Mouse (Mus musculus) skeletal muscle tissue, adult 2 months (tissue): ENCODE data around the gene Zfp74.
"Not testable (repeated sequence)": the region's sequence is repeated elsewhere in the genome, so short reads cannot be mapped to it uniquely, and the experiment has no call there.

Experiments used
- DNase-seq: peaks from one replicate; pipeline ENCODE4 v3.0.0-alpha.2; 2012; ENCODE audit warnings: low read depth, low spot score

Gene Zfp74

DNA sequence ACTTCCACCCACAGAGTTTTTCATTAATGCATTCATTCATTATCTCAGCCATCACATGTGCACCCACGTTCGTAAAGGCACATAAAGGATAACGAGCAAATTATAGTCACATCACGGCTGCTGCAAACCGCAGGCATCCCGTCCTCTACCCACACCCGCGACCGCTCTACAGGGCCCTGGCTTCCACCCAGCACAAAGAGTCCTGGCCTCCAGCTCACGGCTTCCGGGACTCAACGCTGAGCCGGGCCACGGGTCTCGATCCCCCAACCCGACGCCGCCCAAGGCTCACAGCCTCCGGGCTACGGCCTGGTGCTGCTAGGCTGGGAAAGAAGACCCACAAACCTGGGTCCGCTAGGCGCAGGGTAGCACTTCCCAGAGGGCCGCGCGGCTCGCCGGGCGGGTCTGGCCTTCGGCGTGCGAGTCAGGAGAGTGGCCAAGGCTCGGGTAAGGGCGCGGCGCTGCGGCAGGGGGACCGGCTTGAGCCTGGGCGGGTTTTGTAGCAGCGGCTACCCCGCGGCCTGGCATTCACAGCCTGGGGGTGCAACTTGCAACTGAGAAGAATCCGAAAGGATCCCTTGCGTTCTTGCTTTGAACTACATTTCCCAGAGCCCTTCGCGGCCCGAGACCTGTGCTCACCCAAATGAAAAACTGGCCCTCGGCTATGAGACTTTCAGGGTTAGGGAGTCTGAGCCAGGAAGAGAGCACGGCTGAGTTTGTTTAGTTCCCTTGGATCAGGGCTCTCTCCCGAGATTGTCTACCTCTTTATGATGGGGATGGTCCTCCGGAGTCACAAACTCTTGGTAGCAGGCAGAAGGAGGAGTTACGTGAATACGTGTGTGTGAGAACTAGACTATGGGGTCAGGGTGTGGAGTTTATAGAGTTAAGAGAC is at the start of gene Zfp74:
TSS of gene Zfp74 (minus strand) at position 577 of the 889 bp plus-strand sequence.
- DNase-seq: peak; percentile 67

DNA sequence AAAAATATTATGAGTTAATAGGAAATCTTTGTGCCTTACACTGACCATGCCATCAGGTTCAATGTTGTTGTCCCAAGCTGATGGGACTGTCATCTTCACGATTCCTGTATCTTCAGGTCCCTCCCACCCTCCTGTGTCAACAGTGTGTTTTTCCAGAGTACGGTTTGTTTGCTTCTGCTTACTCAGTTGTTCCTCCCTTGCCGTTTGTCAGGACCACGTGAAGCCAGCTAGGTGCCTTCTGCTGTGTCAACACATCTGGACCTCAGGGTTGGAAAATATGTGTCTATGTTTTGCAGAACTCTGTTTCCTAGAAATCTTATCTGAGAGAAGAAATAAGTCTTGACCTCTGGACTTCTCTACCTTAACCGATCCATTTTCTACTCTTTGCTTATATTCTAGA is 46.7 kb upstream of the Zfp74 start:
- no peak for DNase-seq

DNA sequence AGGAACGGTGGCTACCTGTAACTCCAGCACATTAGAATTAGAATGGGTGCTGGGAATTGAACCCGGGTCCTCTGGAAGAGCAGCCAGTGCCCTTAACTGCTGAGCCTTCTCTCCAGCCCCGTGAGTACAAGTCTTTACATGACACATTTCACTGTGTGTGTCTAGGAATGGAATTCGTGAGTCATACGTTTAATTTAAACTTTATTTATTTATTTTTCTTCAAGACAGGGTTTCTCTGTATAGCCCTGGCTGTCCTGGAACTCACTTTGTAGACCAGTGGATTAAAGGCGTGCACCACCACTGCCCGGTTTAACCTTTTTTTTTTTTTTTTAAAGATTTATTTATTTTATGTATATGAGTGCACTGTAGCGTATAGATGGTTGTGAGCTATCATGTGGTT is 41.2 kb upstream of the Zfp74 start:
- DNase-seq: no peak

DNA sequence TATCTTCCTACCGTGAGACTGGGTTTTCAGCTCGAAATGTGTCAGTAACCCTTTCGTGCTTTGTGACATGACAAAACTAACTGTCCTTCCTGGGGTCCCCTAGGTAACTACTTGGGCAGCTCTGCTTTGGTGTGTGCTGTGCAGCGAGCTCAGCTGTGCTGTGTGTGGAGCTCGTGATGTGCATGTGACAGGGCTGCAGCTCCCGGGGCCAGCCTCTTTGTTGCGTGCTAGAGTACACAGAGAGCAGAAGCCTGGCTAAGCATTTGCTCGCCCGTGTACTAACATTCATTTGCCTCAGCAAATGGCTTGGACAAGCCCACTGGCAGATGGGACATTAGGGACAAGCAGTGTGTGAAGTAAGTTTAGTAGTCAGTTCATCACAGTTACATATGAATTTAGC is 39.5 kb upstream of the Zfp74 start:
- no peak for DNase-seq

DNA sequence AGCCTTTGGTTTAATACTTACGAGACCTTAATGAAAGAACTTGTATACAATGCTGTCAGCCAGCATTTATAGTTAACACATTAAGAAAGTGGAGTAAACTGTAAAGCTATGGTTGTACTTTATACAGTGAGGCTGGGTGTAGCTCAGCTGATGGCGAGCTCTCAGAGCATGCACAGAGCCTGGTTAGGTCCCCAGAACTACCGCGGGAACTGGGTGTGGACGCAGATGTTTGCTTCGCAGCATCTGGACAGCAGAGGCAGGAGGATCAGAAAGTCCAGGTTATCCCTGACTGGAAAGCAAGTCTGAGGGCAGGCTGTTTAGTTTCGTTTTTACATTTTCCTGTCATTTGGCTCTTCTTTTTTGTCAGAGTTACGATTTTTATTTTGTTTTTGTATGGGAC is 38.8 kb upstream of the Zfp74 start:
- no peak for DNase-seq

DNA sequence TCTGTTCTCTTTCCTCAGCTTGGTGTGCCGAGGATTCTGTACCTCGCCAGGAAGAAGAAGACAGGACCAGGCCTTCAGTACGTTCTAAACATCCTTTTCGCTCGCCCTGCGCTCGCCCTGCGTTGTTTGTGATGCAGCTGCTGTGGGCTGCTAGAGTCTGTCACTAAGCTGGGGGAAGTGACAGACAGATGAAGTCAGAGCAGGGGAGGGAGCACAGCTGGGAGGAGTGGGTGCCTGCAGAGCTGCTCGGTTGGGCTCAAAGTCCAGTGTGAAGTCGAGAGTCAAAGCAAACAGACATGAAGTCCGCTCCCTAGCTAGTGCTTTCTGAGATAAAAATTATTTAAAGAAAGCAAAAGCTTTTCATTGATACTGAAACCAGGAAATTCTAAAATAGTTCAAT is 35.1 kb upstream of the Zfp74 start:
- no peak for DNase-seq

DNA sequence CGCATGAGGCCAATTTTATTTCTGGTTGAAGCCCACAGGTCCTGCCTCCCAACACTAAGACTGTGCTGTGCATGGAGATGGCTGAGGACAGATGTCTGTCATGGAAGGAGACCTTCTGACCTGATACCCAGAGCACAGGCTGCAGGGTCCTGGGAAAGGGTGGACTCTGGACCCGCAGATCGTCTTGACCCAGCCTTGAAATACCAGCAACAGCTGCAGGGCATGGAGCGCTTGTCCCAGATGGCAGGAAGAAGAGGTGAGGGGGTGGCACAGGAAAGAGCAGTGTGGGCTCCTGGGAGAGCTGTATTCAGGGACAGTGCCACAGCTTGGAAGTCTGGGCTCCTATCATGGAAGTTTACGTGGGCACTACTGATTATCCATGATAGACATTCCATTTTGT is 33.7 kb upstream of the Zfp74 start:
- DNase-seq: no peak

DNA sequence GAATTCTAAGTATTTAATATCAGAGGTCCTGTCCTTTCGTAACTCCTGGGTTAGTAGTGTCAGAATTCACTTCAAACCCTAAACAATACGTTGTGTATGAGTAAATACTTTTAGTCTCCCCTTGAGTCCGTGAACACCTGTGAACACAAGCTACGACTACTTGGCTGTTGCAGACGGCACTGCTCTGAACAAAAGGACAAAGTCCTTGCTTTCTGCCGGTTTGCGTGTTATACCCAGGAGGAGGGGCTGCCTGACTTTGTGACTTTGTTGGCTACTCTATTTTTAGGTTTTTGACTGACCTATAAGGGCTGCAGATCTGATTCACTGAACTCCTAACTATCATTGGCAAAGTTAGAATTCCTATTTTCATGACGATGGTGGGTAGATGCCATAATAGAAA is 32.2 kb upstream of the Zfp74 start:
- DNase-seq: no peak

DNA sequence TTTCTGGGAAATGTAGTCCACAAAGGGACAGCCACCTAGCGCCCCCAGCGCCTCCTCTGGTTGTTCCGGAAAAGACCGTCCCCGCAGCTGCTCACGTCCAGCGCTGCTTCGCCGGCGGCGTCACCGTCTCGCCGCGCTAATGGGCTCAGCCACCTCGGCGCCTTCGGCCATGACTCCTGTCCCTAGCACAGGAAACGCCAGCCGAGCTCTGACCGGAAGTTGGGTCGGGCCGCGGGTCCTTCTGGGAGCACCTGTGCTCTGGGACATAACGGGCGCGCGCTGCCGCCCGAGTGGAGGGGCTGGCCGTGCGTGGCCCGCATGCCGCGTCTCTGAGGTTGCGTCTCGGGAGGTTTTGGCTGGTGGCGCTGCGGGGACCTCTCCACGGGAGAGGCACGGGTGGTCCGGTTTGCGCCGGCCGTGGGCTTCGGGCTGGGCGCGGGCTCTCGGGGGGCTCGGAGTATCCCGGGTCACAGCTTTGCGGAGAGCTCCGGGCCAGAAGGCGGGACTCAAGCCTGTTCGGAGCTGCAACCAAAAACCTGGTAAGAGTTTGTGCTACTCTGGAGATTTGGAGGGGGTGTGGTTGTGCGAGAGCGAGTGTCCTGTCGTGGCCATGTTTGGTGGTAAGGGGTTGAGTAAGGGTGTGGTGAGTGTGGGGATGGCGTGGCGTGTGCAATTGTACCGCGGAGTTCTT is 29.9 kb upstream of the Zfp74 start, which contains the start of gene Zfp568:
TSS of gene Zfp568 (plus strand) at position 266 of the 691 bp plus-strand sequence.
- peak; percentile 89 for DNase-seq

DNA sequence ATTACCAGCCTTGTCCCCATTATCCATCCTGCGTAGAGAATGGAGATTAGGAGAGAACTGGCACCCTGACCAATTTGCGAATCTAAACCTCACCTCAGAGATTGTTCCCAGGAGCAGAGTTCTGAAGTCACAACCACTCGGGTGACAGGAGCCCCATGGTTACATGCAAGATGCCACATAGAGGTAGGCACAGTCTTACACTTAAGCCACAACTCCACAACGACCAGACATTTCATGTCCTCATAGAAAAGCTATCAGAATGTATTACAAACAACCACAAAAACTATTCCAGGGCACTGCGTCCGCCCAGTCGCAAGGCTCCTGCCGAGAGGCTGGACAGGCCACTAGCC is 29.4 kb upstream of the Zfp74 start:
- no peak for DNase-seq

DNA sequence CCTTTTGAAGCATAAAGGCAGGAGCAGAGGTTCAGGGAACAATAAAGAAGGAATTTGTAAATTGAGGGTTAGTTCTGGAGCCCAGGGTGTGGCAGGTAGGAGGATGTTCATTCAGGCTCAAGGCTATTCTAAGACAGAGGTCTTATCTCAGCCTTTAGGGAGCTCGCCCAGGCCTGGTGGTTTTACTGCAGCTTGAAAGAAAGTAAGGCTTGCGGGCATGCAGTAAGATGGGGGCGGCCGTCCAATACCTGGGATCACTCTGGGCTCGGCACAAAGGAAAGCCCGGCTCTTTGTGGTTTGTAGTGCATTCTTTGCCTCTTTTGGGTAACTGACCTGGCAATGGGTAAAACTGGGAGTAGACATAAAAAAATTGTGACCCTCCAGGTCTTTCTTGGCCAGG is 29.0 kb upstream of the Zfp74 start:
- DNase-seq: no peak

DNA sequence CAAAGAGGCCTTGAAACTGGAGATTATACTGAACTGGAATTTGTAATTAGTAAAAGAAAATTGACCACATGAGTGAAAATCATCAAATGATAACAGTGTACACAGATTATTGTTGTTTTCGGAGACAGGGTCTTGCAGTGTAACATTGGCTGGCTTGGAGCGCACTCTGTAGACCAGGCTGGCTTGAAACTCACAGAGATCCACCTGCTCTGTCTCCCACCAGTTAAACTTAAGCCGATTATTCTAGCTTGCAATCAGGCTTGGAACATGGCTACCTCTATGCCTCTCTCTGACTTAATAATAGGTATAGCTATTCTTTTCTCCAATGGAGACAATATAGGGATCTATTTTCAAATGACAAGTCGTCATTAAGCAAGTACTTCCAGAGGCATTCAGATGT is 28.5 kb upstream of the Zfp74 start:
- no peak for DNase-seq

DNA sequence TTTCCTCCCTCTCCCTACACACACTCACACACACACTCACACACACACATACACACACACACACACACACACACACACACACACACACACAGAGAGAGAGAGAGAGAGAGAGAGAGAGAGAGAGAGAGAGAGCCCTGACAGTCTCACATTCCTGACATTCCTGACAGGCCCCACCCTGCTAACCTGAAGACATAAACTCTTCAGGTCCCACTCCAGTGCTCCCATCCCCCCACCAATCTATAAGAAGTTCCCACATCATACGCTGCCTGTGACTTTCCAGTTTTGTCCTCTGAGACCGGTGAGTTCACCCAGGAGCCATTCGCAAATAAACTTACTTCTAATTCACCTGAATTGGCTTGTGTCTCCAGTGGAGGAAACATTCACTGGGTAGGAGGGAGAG is 28.0 kb upstream of the Zfp74 start:
- DNase-seq: no peak

DNA sequence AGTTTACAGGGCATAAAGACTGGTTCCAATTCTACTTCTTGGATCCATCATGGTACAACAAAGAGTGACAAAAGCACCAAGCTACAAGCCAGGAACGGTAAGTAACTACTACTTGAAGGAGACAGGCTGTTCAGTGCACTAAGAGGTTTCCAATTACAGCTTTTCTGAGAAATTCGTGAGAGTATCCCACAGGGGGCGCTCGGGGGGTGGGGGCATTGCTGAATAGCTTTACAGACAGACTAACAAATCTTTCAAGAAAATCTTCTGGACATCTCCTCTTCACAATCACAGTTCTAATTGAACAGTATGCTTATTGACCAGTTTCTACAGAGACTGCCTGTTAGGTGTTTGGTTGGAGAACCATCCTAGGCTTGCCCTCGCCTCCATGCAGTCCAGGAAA is 27.6 kb upstream of the Zfp74 start:
- no peak for DNase-seq

DNA sequence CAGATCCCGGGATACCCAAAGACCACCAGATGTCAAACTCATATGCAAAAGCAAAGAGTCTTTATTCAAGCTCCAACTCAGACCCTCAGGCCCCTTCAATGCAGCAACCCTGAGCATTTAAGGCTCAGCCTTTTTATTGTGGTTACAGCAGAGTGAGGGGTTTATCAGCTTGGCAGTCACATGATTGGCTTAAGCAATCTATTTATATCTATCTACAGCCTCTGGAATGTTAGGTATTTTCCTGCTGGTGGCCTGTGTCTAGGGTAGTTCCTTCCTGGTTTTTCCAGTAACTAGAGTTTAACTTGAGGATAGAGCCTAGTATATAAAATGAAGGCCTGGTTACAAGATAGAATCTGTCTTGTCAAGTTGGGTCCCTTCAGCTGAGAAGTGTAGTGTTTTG is 26.9 kb upstream of the Zfp74 start:
- no peak for DNase-seq

DNA sequence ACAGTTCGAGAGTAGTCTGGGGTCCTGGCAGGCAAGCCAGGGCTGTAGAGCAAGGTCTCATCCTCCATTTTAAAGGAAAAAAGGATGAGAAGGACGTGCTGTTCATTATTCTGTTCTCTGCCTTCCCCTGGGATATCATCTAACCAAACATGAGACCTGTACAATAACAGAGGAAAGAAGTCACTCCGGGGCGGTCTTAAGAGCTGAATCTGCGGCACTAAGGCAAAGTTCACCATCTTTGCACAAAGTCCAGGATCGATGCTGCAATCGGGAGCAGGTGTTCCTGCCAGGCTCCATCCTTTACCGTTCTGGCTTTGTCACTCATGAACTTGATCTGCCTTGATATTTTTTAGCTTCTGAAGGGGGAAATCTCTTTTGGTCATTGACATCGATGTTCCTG is 16.8 kb upstream of the Zfp74 start:
- no peak for DNase-seq

DNA sequence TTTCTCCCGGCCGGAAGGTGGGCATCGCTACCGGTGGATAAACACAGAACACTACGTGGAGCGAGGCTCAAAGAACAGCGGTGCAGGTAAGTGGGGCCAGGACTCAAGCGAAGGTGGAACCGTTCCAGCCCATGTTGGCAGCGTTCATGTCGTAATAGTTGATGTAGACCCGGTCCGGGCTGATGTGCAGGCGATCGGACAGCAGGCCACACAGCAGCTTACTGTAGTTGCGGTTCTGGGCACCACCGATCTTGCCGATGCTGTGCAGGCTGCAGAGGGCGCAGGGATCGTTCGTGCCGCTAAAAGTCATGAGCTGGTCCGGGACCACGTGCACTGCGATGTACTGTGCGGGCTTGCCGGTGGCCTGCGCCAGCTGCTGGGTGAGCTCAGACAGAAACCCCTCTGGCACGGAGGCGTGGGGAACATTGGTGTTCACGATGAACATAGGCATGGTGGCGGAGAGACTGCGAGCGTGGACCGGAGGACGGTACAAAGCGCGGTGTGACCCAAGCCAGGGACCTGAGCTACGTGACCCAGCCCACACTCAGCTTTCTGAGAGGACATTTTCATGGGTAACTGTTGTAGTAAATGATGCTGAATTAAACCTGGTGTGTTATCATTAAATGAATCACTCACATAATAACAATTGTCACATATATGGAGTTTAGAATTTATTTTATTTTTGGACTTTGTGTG is 11.4 kb upstream of the Zfp74 start:
- not testable (repeated sequence) for DNase-seq

DNA sequence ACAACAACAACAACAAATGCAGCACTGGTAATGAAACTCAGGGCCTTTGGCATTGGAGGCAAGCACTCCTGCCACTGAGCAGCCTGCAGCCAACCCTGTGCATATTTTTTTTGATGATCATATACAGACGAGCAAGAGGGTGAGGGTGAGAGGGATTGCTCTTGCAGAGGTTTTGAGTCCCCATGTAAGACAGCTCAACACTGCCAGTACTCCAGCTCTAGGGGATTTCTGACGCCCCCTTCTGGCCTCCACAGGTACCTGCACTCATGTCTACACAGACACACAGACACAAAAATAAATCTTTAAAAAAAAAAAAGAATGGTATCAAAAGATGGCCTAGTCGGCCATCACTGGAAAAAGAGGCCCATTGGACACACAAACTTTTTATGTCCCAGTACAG is 5.1 kb upstream of the Zfp74 start:
- DNase-seq: no peak

DNA sequence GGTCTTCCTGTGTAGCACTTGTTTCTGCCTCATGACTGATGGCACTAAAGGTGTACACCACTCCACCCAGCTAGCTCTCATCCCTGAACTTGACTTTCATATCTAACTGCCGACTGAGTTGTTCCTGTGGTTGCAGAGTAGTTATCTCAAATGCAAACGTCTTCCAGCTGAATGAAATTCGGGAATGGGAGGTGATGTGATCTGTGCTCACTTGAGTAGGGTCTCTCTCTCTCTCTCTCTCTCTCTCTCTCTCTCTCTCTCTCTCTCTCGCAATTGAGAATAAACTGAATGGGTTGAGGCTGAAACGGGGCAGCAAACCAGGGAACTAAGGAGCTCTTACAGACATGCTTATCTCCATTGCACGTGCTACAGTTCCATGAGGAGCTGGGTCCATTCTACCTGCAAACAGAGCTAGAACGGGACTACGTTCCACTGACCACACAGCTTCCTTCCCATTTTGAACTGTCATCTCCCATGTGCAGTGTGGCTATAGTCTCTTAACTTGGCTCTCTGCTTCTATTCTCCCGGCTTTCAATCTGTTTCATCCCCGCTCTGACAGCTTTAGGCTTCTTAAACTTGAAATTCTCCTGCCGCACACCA is 4.3 kb upstream of the Zfp74 start:
- no peak for DNase-seq

DNA sequence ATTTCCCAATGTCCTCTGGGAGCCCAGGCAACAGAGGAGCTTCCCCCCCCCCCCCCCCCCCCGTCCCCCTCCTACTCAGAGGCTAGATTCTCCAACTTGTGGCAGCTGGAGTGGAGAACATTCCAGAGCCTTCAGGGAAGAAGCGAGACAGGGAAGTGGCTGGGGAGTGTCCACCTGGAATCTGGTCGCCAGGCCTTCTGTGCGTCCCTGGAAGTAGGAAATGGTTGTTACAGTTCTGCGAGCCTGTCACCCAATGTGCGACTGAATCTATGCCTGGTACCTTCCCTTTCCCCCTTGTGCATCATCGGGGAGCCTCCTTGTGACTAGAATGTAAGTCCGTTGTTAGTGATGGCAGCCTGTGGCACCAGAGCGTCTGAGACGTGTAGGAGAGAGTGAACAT is 2.4 kb upstream of the Zfp74 start:
- DNase-seq: no peak

DNA sequence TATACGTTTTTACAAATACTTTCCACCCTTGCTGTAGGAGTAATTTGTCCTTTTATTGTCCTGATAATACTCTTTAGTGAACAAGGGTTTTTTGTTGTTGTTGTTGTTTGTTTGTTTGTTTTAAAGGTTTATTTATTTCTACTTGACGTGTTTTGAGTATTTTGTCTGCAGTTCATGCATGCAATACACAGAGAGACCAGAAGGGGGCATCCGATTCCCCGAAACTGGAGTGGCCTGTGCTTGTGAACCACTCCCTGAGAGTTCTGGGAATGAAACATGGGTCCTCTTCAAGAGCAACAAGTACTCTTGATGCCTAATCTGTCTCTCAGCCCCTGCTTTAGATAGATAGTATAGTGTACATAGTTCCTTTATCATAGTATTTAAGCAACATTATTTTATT is 842 bp upstream of the Zfp74 start:
- DNase-seq: peak; percentile 40

DNA sequence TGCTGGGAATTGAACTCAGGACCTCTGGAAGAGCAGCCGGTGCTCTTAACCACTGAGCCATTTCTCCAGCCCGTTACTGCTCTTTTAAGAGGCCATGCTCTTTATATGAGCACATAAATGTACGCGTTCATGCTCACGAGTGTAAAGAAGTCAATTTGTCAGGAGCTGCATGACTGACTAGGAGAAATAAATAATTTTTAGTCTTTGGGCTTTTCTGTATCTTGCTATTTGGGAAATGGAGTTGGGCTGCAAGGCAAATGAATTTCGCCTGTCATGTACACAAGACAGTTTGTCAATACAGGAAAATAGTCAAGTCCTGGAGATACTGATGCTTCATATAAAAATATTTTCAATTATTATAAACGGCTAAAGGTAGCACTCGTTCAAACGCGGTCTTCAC is 803 bp downstream of the Zfp74 start:
- no peak for DNase-seq
